Mouse (Mus musculus) frontal cortex, postnatal 10 days (tissue): ENCODE measurements around the gene 2810408A11Rik.
A peak's percentile ranks its signal among the peaks of the same experiment; 100 is the strongest.

Experiments used
- DNase-seq, 2 experiments: peaks; one replicate each; pipeline ENCODE4 v3.0.0; 2022; ENCODE audit warnings: low spot score in 2 of 2, mixed read lengths in 1 of 2

2810408A11Rik gene

DNA sequence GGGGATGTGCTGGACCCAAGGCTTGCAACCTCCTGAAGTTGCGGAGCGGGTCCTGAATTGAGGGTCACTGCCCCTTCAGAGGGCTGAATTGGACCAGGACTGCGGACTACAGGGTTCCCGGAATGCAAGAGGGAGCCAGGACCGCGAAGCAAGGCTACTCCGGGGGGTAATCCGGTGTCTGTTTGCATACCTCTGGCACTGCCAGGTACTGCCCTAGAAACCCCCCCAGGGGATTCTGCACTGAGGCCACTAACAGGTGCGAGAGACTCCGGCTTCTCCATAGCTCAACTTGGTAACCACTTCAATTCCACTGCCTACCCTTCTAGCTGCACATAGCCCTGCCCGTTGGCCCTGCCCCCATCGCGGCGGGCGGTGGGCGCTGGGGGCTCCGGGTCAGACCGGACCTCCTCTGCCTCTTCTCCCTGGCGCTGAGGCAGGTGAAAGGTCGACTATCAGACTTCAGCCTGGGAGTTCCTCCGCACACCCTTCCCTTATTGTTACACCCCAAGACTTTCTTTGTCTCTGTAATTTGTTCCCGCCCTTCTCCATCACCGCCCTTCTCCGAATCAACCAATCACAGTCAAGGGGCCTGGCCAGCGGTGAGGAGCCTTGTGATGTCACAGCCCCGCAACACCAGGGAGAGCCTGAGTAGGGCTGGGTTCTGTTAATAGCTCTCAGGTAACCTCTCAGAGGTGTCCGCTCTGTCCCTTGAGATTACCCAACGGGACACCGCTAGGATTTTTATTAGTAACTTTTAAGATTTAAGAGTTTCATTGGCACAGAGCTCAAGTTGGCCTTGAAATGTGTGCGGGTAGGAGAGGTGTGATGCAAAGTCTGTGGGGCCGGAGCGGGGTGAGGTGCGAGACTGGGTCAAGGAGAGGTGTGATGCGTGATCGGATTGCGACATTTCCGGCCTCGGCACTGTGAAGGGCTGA lies at the start of gene 2810408A11Rik, which contains the start of gene Neurl4:
TSS of gene 2810408A11Rik (minus strand) at position 517 of the 935 bp plus-strand sequence.
TSS of gene Neurl4 (plus strand) at position 602 of the 935 bp plus-strand sequence.
- DNase-seq: peak; percentile 86 to 88

DNA sequence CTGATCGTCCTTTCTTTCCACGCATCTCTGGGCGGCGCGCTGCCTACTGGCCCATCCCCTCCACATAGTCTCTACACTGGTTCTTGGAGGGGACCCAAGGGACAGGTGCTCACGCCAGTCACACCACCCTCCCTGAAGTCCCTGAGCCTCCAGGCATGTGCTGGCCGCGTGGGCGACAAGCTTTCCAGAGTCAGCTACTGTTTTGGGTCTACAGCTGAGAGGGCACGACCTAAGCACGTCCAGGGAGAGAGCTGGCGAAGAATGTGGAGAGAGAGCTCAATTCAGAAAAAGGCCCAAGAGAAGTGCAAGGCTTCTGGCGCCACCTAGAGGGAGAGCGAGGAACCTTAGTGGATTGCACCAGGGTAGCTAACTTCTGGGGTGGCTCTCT lies 48.0 kb upstream of the 2810408A11Rik start:
- peak in 1 of 2 experiments; percentile 69 for DNase-seq

DNA sequence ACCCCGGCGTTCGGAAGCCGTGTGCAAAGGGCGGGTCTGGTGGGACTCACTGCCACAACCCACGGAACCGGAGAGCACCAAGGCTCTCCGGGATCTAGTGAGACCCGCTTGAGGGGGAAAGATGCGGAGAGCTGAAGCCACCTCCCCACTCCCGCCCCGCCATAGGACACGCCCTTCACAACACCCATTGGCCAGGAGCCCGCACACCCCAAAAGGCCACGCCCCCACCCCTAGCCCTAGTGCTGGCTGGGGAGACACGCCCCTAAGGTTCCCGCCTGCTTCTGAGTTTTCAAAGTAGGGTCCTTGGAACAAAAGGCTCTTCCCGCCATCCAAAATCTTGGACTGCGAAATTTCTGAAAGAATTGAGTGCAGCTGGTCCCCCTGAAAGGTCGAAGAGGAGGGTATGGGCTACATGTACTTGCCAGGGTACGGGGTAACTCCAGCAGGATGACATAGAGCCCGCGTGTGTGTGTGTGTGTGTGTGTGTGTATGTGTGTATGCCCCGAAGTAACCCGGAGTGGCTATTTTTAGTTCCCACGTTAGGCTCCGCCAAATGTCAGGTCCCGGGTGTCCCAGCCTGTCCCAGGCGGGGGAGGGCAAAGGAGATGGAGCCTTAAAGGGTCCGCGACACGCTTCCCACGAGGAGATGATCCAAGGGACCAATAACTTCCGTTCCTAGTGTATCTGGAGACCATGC lies 47.4 kb upstream of the 2810408A11Rik start, which contains the start of gene Slc2a4:
TSS of gene Slc2a4 (minus strand) at position 123 of the 697 bp plus-strand sequence.
- peak; percentile 78 to 79 for DNase-seq

GRCm38 (mm10) chr11:69947337-69948065 lies 46.7 kb upstream of the 2810408A11Rik start:
- no peak for DNase-seq

DNA sequence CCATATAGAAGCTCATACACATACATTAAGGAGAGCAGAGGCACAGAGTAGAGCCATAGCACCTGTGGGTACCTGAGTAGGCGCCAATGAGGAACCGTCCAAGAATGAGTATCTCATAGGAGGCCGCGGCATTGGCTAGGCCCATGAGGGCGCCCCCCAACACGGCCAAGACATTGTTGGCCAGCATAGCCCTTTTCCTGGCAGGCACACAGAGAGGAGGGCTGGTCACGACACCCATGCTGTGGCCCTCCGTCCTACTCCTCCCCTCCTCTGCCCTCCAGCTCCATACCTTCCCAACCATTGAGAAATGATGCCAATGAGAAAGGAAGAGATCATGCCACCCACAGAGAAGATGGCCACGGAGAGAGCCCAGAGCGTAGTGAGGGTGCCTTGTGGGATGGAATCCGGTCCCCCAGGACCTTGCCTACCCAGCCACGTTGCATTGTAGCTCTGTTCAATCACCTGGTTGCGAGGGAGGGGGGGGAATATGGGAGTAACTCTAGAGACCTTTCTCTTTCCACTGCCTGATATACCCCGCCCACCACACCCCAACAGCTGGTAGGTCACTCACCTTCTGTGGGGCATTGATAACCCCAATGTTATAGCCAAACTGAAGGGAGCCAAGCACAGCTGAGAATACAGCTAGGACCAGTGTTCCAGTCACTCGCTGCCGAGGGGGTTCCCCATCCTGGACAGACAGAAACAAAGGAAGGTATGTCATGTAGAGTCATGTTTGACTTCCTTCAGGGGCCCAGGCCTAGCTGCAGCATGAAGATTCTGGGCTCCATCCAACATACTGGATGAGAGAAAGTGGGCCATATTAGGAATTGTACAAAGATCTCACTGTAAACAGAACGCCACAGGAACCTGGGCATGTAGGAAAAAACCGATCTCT lies 45.5 kb upstream of the 2810408A11Rik start:
- no peak for DNase-seq

GRCm38 (mm10) chr11:69945216-69945615 lies 44.4 kb upstream of the 2810408A11Rik start:
- DNase-seq: no peak

GRCm38 (mm10) chr11:69940962-69941361 lies 40.2 kb upstream of the 2810408A11Rik start:
- DNase-seq: no peak

DNA sequence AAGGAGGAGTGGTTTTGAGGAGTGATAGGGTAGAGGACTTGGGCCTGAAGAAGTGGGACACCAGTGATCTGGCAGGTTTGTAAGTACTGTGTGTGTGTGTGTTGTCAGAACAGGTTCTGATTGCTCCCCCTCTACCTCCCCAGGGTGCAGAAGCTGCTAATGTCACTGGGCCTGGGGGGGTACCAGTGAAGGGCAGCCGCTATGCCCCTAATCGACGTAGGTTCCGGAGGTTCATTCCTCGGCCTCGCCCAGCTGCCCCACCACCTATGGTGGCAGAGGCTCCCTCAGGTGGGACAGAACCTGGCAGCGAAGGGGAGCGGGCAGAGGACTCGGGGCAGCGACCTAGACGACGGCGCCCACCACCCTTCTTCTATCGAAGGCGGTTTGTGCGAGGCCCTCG lies 38.9 kb upstream of the 2810408A11Rik start:
- no peak for DNase-seq

- no peak for DNase-seq
Measured at GRCm38 (mm10) chr11:69939181-69939580, 38.4 kb upstream of the 2810408A11Rik start.

- no peak for DNase-seq
Measured at GRCm38 (mm10) chr11:69938401-69938979, 37.7 kb upstream of the 2810408A11Rik start.

GRCm38 (mm10) chr11:69937834-69938233 lies 37.0 kb upstream of the 2810408A11Rik start:
- DNase-seq: no peak

- no peak for DNase-seq
Measured at GRCm38 (mm10) chr11:69937385-69937784, 36.6 kb upstream of the 2810408A11Rik start.

DNA sequence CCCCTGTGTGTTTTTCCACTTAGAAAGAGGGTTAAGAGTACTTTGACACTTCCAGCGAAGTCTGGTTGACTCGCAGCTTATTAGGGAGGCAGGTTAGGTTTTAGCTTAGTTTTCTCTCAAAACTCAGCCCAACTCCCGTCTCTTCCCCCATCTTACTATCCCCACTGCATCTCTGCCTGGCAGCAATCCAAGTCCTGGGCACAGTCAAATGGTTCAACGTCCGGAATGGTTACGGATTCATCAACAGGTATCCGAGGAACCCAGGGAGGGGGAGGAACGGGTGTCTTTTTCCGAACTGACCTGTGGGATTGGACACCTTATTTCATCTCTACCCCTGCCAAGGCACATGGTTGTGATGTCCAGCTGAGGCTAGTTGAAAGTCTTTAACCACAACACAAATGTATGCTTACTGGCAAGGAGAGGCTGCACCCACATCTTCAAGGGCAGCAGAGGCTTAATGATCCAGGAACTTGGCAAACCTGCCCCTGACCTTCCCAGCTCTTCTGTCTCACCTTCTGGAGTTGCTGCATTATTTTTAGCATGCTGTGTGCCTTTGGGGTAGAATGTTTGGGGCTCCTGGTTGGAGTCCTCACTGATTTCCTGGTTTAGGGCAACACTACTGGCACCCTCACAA lies 36.0 kb upstream of the 2810408A11Rik start:
- DNase-seq: no peak

DNA sequence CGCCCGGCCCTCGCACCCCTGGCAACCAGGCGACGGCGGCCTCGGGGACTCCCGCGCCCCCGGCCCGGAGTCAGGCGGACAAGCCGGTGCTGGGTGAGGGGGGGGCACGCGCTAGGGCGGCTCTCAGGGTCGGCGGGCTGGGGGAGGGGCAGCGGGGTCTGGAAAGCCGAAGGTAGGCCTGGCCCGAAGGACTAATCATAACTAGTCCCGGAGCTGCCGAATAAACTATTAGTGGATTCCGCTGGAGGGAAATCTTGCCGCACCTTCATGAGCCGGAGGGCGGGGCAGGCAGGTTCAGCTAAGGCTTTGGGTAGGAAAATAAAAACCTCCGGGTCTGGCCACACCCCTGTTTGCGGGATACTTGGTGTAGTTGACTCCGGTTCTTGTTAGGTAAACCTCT lies 35.4 kb upstream of the 2810408A11Rik start:
- DNase-seq: no peak

DNA sequence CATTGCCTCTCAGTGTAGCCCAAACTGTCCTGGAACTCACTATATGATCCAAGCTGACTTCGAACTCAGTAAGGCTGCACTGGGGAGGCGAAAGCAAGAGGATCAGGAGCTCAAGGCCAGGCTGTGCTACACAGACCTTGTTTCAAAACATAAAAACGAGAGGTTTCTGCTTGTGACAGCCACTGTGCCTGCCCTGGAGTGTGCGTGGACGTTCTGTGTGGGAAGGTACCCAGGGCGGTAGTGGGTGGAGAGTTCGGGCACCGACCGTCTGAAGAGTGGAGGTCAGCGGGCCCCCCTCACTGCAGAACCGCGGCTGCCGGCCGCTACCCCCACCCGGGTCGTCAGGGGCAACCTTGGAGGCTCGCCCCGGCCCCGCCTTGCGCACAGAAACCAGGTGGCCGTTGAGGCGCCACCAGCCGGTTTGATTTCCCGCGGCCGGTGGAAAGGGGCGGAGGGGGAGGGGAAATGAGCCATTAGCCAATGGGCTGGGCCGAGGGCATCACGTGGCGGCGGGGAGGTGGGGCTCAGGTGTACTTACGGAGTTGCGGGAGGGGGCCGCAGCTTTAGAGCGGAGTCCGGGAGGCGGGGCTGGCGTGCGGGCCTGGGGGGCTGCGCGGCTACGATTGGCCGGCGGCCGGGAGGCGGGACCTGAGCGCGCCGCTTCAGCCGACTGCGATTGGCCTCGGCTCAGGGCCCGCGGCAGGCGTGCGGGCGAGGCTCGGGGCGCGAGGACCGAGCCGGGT lies 34.5 kb upstream of the 2810408A11Rik start, which contains the start of gene Ybx2:
TSS of gene Ybx2 (plus strand) at position 660 of the 743 bp plus-strand sequence.
- DNase-seq: peak; percentile 81 to 84

GRCm38 (mm10) chr11:69934681-69935080 lies 33.9 kb upstream of the 2810408A11Rik start:
- no peak for DNase-seq

- peak; percentile 63 to 86 for DNase-seq
Measured at GRCm38 (mm10) chr11:69934169-69934568, 33.4 kb upstream of the 2810408A11Rik start.

DNA sequence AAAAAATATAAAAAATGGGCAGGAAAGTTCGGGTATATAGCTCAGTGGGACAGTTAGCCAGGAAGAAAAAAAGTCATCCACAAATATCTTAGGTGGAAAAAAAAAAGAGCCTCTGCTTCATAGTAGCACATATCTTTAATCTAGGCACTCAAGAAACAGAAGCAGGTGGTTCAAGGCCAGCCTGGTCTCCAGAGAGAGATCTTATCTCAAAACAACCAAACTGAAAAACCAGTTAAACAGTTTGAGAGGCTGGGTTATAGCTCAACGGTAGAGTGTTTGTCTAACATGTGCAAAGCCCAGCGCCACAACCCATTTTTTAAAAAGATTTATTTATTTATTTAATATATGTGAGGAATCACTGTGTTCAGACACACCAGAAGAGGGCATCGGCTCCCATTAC lies 32.3 kb upstream of the 2810408A11Rik start:
- DNase-seq: no peak

- DNase-seq: no peak
Measured at GRCm38 (mm10) chr11:69932254-69932653, 31.5 kb upstream of the 2810408A11Rik start.
